Mouse (Mus musculus) brain, embryonic 14.5 days (tissue): ENCODE measurements around the gene Tmem200c. TPM values are rescaled to one million over a fixed set of nuclear protein-coding genes. Genes with fewer than 3 reads are reported as not detected.

Experiments
- DNase-seq: peaks from one replicate; pipeline ENCODE4 v3.0.0-alpha.2; 2011; ENCODE audit warnings: low read depth
- CTCF ChIP-seq: fragments of 200-500 bp; IDR thresholded peaks from 2 replicates; pipeline ENCODE4 v1.5.1; 2012; ENCODE audit warnings: inconsistent platforms, mild to moderate bottlenecking, moderate library complexity, borderline replicate concordance; ENCODE audit not compliant: insufficient read depth, insufficient read length; ENCODE audit errors: extremely low read depth
- POLR2A ChIP-seq: fragments of 200-500 bp; IDR thresholded peaks from 2 replicates; pipeline ENCODE4 v1.6.1; 2012; ENCODE audit warnings: mild to moderate bottlenecking, inconsistent platforms, borderline replicate concordance; ENCODE audit not compliant: poor library complexity, insufficient read depth, insufficient read length, severe bottlenecking; ENCODE audit errors: extremely low read depth
- polyA plus RNA-seq: library from polyadenylated mRNA; depleted of rRNA; stranded (reverse); fragments of >200 nt; gene quantifications from 2 replicates; pipeline ENCODE4 v1.2.3, GENCODE M21; 2012; rRNA removed

Tmem200c gene
- 3.2 and 4.6 TPM in 2 replicates for polyA plus RNA-seq

- no peak for DNase-seq
- TF ChIP-seq CTCF: no peak
- TF ChIP-seq POLR2A: no peak
Measured at GRCm38 (mm10) chr17:68826323-68826722, at the start of gene Tmem200c. Gene Tmem200c (plus strand): TSS chr17:68826623.

DNA sequence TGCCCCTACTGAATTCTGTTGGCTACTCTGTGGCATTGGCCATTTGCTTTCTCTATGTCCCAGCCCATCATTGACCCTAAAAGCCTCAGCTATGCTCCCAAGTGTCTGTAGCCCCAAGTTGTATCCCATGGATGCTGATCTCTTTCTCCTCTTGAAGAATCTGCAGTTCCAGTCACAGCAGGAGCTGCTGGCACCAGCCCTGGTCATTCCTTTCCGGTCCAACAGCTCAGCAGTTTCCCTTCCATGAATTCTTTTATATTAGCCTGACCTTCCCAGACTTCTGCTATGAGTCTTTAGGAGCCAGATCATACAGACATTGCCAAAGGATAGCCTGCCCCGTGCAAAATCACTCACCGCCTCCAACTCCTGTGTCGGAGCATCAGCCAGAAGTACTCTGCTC, 32.7 kb upstream of the Tmem200c start:
- no peak for DNase-seq
- TF ChIP-seq CTCF: no peak
- no peak for TF ChIP-seq POLR2A

- no peak for DNase-seq
- TF ChIP-seq POLR2A (no peak), CTCF (0 out of 2 replicates have a peak, but pooled peaks have one; percentile 12)
Measured at GRCm38 (mm10) chr17:68836655-68837012, 10.2 kb downstream of the Tmem200c start.

DNA sequence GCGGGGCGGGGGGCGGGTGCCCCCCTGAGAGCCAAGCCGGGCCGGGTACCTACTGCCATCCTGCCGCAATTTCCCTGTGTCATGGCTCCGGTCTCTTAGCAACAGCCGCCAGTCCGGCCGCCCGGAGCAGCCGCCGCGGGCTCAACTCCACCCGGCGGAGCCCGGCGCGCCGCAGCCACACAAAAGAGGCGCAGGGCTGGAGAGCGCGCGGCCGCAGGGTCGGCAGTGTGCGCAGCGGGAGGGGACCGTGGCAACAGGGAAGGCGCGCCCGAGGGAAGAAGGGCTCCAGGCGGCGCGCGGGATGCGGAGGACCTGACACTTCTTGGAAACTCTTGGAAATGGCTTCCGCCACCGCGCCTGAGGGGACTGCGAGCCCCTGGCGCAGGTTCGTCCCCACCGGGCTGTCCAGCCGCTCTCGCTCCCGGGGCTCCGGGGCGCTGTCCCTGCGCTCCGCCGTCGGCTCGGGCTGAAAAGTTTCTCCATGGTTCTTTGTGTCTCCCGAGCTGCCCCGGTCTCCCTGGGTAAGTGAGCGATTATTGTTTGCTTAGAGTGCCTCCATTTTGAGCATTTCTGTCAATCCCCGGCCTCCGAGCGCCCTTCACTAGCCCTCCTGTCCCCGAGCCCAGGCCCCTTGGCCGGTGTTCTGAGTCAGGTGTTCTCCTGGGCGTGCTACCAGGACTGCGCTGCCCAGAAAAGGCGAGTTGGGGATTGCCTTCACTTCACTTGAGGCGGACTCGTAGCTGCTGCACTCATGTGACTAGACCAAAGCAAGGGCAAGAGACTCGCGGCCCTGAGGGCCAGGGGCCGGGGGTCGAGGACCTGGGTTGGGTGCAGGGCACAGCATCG, 10.8 kb downstream of the Tmem200c start:
- peak; percentile 84 for DNase-seq
- peak; percentile 53; the same call in 1 of the 2 replicates for TF ChIP-seq POLR2A
- TF ChIP-seq CTCF: no peak

DNA sequence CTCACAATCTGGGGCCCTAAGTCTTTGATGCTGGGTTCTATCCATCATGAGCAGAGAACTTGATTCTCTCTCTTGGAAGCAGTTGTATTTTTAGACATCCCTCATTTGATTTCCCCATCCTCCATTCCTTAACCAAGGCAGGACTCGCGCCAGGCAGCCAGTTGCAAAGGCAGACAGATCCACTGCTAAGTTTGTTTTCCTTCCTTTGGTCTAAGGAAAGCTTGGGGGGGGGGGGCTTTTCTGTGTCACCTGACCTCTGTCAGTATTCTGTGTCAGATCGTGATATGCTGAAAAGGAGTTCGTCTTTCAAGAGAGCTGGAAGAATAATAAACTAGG, 11.4 kb downstream of the Tmem200c start:
- DNase-seq: no peak
- TF ChIP-seq CTCF (no peak), POLR2A (no peak)

DNA sequence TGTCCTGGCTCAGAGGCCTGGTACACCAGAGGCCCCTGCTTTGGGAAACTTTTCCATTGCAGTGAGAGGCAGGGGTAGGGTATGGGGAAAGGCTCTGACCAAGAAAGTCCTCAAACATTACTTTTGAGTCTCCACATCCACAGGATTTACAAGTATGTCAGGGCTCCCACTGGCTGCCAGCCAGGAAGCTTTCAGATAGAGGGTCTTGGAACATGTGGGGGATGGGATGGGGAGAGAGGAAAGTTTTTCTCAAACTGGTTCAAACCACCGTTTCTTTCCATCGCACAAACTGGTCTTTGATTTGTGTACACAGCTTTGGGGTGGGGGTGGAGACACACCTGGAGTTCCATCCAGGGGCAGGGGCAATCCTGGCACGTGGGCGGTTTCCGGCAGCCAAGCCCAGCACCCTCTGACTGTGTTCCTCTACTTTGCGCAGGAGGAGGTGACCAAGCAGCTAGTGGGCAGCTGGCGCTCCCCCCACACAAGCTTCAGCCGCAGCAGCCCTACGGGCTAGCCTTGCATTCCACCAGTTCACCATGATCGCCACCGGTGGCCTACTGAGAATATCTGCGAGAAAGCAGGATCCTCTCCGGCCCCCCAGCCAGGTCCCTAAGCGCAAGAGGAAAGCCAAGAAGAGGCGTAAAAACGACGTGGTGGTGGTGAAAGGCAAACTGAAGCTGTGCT, 13.6 kb downstream of the Tmem200c start:
- peak; percentile 44 for DNase-seq
- no peak for TF ChIP-seq POLR2A
- TF ChIP-seq CTCF: no peak

DNA sequence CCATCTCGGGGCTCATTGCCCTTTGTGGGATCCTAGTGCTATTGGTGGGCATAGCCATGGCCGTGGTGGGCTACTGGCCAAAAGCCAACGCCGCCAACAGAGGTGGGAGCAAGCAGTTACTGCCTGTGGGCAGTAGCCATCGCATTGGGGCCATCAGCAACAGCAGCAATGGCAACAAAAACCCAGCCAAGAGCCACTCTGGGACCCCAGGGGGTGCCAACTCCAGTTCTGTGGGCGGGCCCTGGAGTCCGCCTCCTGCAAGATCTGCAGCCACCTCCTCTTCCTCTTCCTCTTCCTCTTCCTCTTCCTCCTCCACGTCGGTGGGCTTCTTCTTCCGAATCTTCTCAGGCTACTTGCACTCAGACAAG, 14.1 kb downstream of the Tmem200c start:
- no peak for TF ChIP-seq CTCF
- no peak for TF ChIP-seq POLR2A
- DNase-seq: no peak

GRCm38 (mm10) chr17:68841097-68841891, 14.9 kb downstream of the Tmem200c start:
- peak; percentile 64 for TF ChIP-seq CTCF
- TF ChIP-seq POLR2A: no peak
- peak; percentile 79 for DNase-seq

DNA sequence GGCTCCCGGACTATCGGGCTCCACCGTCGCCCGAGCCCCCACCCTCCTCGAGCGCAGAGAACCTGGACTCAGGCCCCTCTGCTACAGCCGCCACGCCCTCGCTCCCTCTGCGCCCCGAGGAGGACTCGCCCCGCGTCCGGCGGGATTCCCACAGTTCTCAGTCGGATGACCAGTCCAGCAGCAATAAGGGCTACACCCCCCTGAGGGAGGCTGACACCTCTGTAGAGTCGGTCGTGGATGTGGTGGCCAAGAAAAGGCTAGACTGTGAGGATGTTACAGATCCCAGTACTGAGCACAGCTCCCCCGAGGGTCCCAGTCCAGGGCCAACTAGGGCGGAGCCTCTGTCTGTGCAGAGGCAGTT, 15.4 kb downstream of the Tmem200c start:
- TF ChIP-seq CTCF (no peak), POLR2A (no peak)
- DNase-seq: no peak

DNA sequence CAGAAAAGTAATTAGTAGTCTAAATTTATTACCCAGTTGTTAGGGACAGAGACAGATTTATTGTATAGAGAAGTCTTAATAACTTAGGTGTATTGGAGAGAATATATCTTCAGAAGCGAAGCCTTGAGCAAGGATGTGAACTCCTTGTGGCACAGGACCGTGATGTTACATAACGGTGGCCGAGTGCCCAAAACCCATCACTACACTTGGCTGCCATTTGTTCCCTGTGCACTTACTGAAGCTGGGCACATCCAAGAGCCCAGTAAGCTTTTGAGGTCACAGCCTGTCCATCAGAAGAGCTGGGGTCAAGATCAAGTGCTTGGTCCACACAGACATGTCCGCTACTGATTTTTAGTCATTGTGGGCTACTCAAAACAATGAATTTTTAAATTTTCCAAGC, 19.5 kb downstream of the Tmem200c start:
- TF ChIP-seq POLR2A: no peak
- TF ChIP-seq CTCF: no peak
- no peak for DNase-seq

DNA sequence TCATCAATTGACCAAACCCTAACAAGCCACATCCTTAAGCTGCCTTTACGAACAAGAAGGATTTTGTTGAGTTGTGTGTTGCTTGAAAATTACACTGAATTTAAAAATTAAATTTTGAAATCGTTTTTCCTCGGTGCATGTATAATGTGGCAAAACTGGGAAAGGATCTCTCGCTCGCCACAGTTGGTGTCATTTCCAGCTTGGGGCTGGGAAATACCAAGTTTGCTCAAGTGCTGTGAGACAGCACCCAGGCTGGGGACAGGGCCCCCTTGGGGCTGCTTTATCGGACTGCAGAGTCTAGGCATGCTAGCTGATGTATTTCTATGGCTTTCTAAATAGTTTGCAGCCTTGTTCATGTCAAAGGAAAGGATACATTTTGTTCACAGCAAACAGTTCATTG, 22.3 kb downstream of the Tmem200c start:
- no peak for DNase-seq

GRCm38 (mm10) chr17:68852171-68852966, 25.9 kb downstream of the Tmem200c start:
- peak; percentile 37 for DNase-seq
- TF ChIP-seq POLR2A (no peak), CTCF (no peak)

More for the DNA sequence above, 22.3 kb downstream of the Tmem200c start:
- TF ChIP-seq POLR2A (no peak), CTCF (no peak)
